In genomic region chr3:103968701-103969100, GRCm38 (mm10) we compare ENCODE assay signal across 8 mouse cellular contexts. TPM values are rescaled to one million over a fixed set of nuclear protein-coding genes. Genes with fewer than 3 reads are reported as not detected.
A peak's percentile ranks its signal among the peaks of the same experiment; 100 is the strongest.
DNase-seq lines count a peak whose midpoint lies in the region; ATAC-seq and TF ChIP-seq lines count a peak whose summit lies in the region.

No protein-coding gene starts in this region.

- H3K36me3 ChIP-seq in kidney, adult 2 months (ENCODE audit: control insufficient read depth, insufficient read depth, low read length): peaks cover 1% of the 10 kb centered on the region
- H3K36me3 ChIP-seq in ES-E14 (ENCODE audit: control insufficient read depth, insufficient read depth, low read length, poor library complexity, severe bottlenecking): no peaks in the 10 kb centered on the region; the same call in 1 of the 2 replicates
- H3K36me3 ChIP-seq in embryonic facial prominence, embryonic 14.5 days (ENCODE audit: control insufficient read depth, insufficient read depth, low read length): peaks cover 27% of the 10 kb centered on the region; the same call in 1 of the 2 replicates
- no peaks in the 10 kb centered on the region for H3K36me3 ChIP-seq in liver, embryonic 16.5 days (ENCODE audit: control insufficient read depth, insufficient read depth)
- peaks cover 9% of the 10 kb centered on the region; the same call in 1 of the 2 replicates for H3K36me3 ChIP-seq in stomach, embryonic 15.5 days

- H3K9me3 ChIP-seq in ES-E14 (ENCODE audit: control insufficient read depth, insufficient read depth, low read depth, low read length): no peaks in the 10 kb centered on the region
- H3K9me3 ChIP-seq in embryonic facial prominence, embryonic 14.5 days (ENCODE audit: control insufficient read depth, low read length): no peaks in the 10 kb centered on the region
- no peaks in the 10 kb centered on the region for H3K9me3 ChIP-seq in liver, embryonic 16.5 days (replicated peaks; ENCODE audit: control insufficient read depth, low read length)
- H3K9me3 ChIP-seq in stomach, embryonic 15.5 days: no peaks in the 10 kb centered on the region

- peak overlapping the region; percentile 96 for H3K9ac ChIP-seq in ES-E14 (ENCODE audit: insufficient read depth, low read depth, low read length, poor library complexity, severe bottlenecking)
- H3K9ac ChIP-seq in embryonic facial prominence, embryonic 14.5 days (ENCODE audit: low read depth, low read length): peak overlapping the region; percentile 89
- H3K9ac ChIP-seq in liver, embryonic 16.5 days (ENCODE audit: low read depth, low read length): peak overlapping the region; percentile 81
- H3K9ac ChIP-seq in stomach, embryonic 15.5 days: peak overlapping the region; percentile 87

- H3K4me2 ChIP-seq in embryonic facial prominence, embryonic 14.5 days (ENCODE audit: low read depth, low read length): peak overlapping the region; percentile 67
- H3K4me2 ChIP-seq in liver, embryonic 16.5 days (ENCODE audit: low read depth, low read length): peak overlapping the region; percentile 81
- H3K4me2 ChIP-seq in stomach, embryonic 15.5 days: peak overlapping the region; percentile 83

- peak overlapping the region; percentile 90 for H3K4me3 ChIP-seq in kidney, adult 2 months (ENCODE audit: insufficient read depth, low read depth, low read length)
- peak overlapping the region; percentile 87 to 94 for H3K4me3 ChIP-seq in ES-E14 (ENCODE audit: insufficient read depth in 1 of 2, low read depth in 1 of 2, low read length in 2 of 2, poor library complexity in 1 of 2, severe bottlenecking in 1 of 2)
- H3K4me3 ChIP-seq in embryonic facial prominence, embryonic 14.5 days (ENCODE audit: low read depth, low read length): peak overlapping the region; percentile 94
- H3K4me3 ChIP-seq in liver, embryonic 16.5 days (ENCODE audit: low read depth, low read length): peak overlapping the region; percentile 89
- peak overlapping the region; percentile 97 for H3K4me3 ChIP-seq in stomach, embryonic 15.5 days (replicated peaks)

- peak; percentile 66 for ATAC-seq in embryonic facial prominence, embryonic 14.5 days (ENCODE audit: low read depth)
- ATAC-seq in liver, embryonic 16.5 days (ENCODE audit: low read depth): no peak
- ATAC-seq in stomach, embryonic 15.5 days (ENCODE audit: insufficient read depth, low FRiP score, low read depth): peak; percentile 31; the same call in 1 of the 2 replicates

- no peak for DNase-seq in kidney, adult 2 months
- no peak for DNase-seq in kidney, postnatal 25 days
- peak; percentile 29 for DNase-seq in ES-E14 (ENCODE audit: low read depth, low spot score)
- DNase-seq in embryonic facial prominence, embryonic 14.5 days (ENCODE audit: low spot score): peak; percentile 49
- peak; percentile 59 for DNase-seq in induced T-regulatory cell, adult 2 months (ENCODE audit: low read depth)
- DNase-seq in ovary, postnatal 10 days (ENCODE audit: low spot score): no peak

- in situ Hi-C loops in ES-E14 (cut with MboI; ENCODE audit: low sequenced_read_pairs in 2 of 2, unreplicated experiment in 2 of 2): no loop called here

- H3K27me3 ChIP-seq in kidney, adult 2 months (replicated peaks; ENCODE audit: control insufficient read depth, insufficient read depth, low read length): no peaks in the 10 kb centered on the region
- H3K27me3 ChIP-seq in embryonic facial prominence, embryonic 14.5 days (replicated peaks; ENCODE audit: control insufficient read depth, insufficient read depth, low read length): no peaks in the 10 kb centered on the region
- H3K27me3 ChIP-seq in liver, embryonic 16.5 days (ENCODE audit: control insufficient read depth, insufficient read depth, low read depth, low read length): no peaks in the 10 kb centered on the region
- H3K27me3 ChIP-seq in stomach, embryonic 15.5 days (replicated peaks): no peaks in the 10 kb centered on the region

- WGBS in kidney, adult 2 months: 0% methylated on average over 24 of the region's 24 CpGs
- WGBS in embryonic facial prominence, embryonic 14.5 days: under 1% methylated on average over 6 of the region's 24 CpGs
- under 1% methylated on average over 22 of the region's 24 CpGs for WGBS in liver, embryonic 16.5 days (ENCODE audit: insufficient replicate concordance)
- WGBS in stomach, embryonic 15.5 days: under 1% methylated on average over 20 of the region's 24 CpGs

- H3K27ac ChIP-seq in kidney, adult 2 months (ENCODE audit: insufficient read depth, low read depth, low read length): peak overlapping the region; percentile 58; the same call in 1 of the 2 replicates
- H3K27ac ChIP-seq in ES-E14 (ENCODE audit: insufficient read depth, low read depth, low read length, poor library complexity, severe bottlenecking): peak overlapping the region; percentile 70; the same call in 1 of the 2 replicates
- peak overlapping the region; percentile 96 for H3K27ac ChIP-seq in embryonic facial prominence, embryonic 14.5 days (replicated peaks; ENCODE audit: low read depth, low read length)
- H3K27ac ChIP-seq in liver, embryonic 16.5 days (ENCODE audit: low read length): peak overlapping the region; percentile 83
- H3K27ac ChIP-seq in stomach, embryonic 15.5 days: peak overlapping the region; percentile 95

- TF ChIP-seq POLR2A in kidney, adult 2 months (IDR thresholded peaks at IDR 0.05; ENCODE audit: low read depth, low read length): no peak

- H3K4me1 ChIP-seq in kidney, adult 2 months (ENCODE audit: control insufficient read depth, insufficient read depth, low read length): no peaks in the 10 kb centered on the region
- H3K4me1 ChIP-seq in ES-E14 (ENCODE audit: control insufficient read depth in 2 of 2, insufficient read depth in 2 of 2, low read length in 2 of 2, poor library complexity in 1 of 2): 0 out of 4 replicates have a peak, but pooled peaks cover 0 to 2% of the 10 kb centered on the region in 2 experiments
- 0 out of 2 replicates have a peak, but pooled peaks cover 8% of the 10 kb centered on the region for H3K4me1 ChIP-seq in embryonic facial prominence, embryonic 14.5 days (ENCODE audit: control insufficient read depth, insufficient read depth, low read length)
- peaks cover 13% of the 10 kb centered on the region for H3K4me1 ChIP-seq in liver, embryonic 16.5 days (ENCODE audit: control insufficient read depth, low read depth, low read length)
- H3K4me1 ChIP-seq in stomach, embryonic 15.5 days: peaks cover 7% of the 10 kb centered on the region; the same call in 1 of the 2 replicates

- TF ChIP-seq CTCF in kidney, adult 2 months (conservative IDR thresholded peaks at IDR 0.05; ENCODE audit: insufficient read depth, insufficient read length, low read depth, low read length): no peak

TF ChIP-seq in ES-E14, 5 proteins besides CTCF, POLR2A, EP300 and RAD21:
- TF ChIP-seq ZNF384 (IDR thresholded peaks at IDR 0.05; ENCODE audit: low read depth, low read length) (no peak), CHD2 (IDR thresholded peaks at IDR 0.05; ENCODE audit: low read depth, low read length) (no peak), ZC3H11A (IDR thresholded peaks at IDR 0.05; ENCODE audit: borderline replicate concordance, low read depth, low read length) (no peak), MAFK (IDR thresholded peaks at IDR 0.05; ENCODE audit: insufficient read depth, low read depth, low read length) (no peak), HCFC1 (IDR thresholded peaks at IDR 0.05; ENCODE audit: borderline replicate concordance, insufficient read depth, low read length) (no peak)
TF ChIP-seq in ES-E14: peak in this region for 0.

RNA-seq across cellular contexts. Expression of gene Phtf1, which starts 0.8 kb away (rescaled TPM):
- 4.7 TPM in 2 replicates for polyA plus RNA-seq in kidney, adult 2 months (2012; rRNA removed)
- total RNA-seq in ES-E14 (2012; rRNA removed): 14.1 and 18.2 TPM in 2 replicates
- 41.1 and 41.4 TPM in 2 replicates for polyA plus RNA-seq in embryonic facial prominence, embryonic 14.5 days (2014; fragmentation: Nextera tagmentation; extraction: Ambion mirVana)
- 3.4 and 4.0 TPM in 2 replicates for polyA plus RNA-seq in liver, embryonic 16.5 days (2015; fragmentation: Nextera tagmentation; extraction: Ambion mirVana)
- polyA plus RNA-seq in stomach, embryonic 15.5 days (2015; fragmentation: Nextera tagmentation; extraction: Ambion mirVana): 23.6 and 25.3 TPM in 2 replicates

RNA-seq across cellular contexts. Expression of gene Rsbn1, which starts 54.8 kb away (rescaled TPM):
- polyA plus RNA-seq in kidney, adult 2 months (2012; rRNA removed): 2.4 and 2.5 TPM in 2 replicates
- total RNA-seq in ES-E14 (2012; rRNA removed): 14.4 and 18.7 TPM in 2 replicates
- polyA plus RNA-seq in embryonic facial prominence, embryonic 14.5 days (2014; fragmentation: Nextera tagmentation; extraction: Ambion mirVana): 11.0 and 12.0 TPM in 2 replicates
- 3.1 and 3.2 TPM in 2 replicates for polyA plus RNA-seq in liver, embryonic 16.5 days (2015; fragmentation: Nextera tagmentation; extraction: Ambion mirVana)
- 10.2 and 11.7 TPM in 2 replicates for polyA plus RNA-seq in stomach, embryonic 15.5 days (2015; fragmentation: Nextera tagmentation; extraction: Ambion mirVana)

Comparison
In these comparisons a context has a peak if more than half of its experiments do, and no peak if none do; other contexts are left out.
1. DNase-seq: peak in ES-E14 (single experiment), embryonic facial prominence, embryonic 14.5 days (single experiment) and induced T-regulatory cell, adult 2 months (single experiment); none in kidney, adult 2 months (single experiment), kidney, postnatal 25 days (0 of 2) and ovary, postnatal 10 days (single experiment).
2. Peak in every context shown above with its lines, with median percentiles within 50 percentile points of each other: H3K27ac ChIP-seq, H3K4me3 ChIP-seq, H3K9ac ChIP-seq and H3K4me2 ChIP-seq.